Mouse (Mus musculus) embryonic facial prominence, embryonic 11.5 days (tissue): ENCODE results near the gene Ddit4. TPM values are rescaled to one million over a fixed set of nuclear protein-coding genes. Genes with fewer than 3 reads are reported as not detected.

Experiments
- ATAC-seq: fragments of 200-750 bp; cut with Nextera tagmentation; replicated peaks from 2 replicates; pipeline ENCODE4 v1.8.0; 2017; ENCODE audit warnings: low read depth; ENCODE audit not compliant: insufficient number of reproducible peaks, low FRiP score, low TSS enrichment
- DNase-seq: peaks from one replicate; pipeline ENCODE4 v3.0.0-alpha.2; 2015; ENCODE audit warnings: low spot score
- H3K27ac ChIP-seq: fragments of 300-500 bp; sonication (generic); replicated peaks from 2 replicates; pipeline ENCODE4 v1.5.1; 2014; ENCODE audit warnings: mild to moderate bottlenecking, low read depth, low read length, control low read depth
- H3K27me3 ChIP-seq: fragments of 300-500 bp; sonication (generic); 2 replicates; pipeline ENCODE4 v1.6.1; 2014; ENCODE audit warnings: mild to moderate bottlenecking, low read length, moderate library complexity, mixed read lengths; ENCODE audit not compliant: control insufficient read depth, insufficient read depth
- H3K36me3 ChIP-seq: fragments of 300-500 bp; sonication (generic); replicated peaks from 2 replicates; pipeline ENCODE4 v1.6.1; 2014; ENCODE audit warnings: low read depth, mild to moderate bottlenecking, low read length, moderate library complexity, mixed read lengths; ENCODE audit not compliant: control insufficient read depth, insufficient read depth
- H3K4me1 ChIP-seq: fragments of 300-500 bp; sonication (generic); 2 replicates; pipeline ENCODE4 v1.6.1; 2014; ENCODE audit warnings: low read length, mixed read lengths; ENCODE audit not compliant: control insufficient read depth, insufficient read depth
- H3K4me2 ChIP-seq: fragments of 300-500 bp; sonication (generic); 2 replicates; pipeline ENCODE4 v1.6.1; 2014; ENCODE audit warnings: low read depth, mild to moderate bottlenecking, control low read depth, low read length, moderate library complexity
- H3K4me3 ChIP-seq: fragments of 300-500 bp; sonication (generic); 2 replicates; pipeline ENCODE4 v1.5.1; 2014; ENCODE audit warnings: low read depth, low read length, control low read depth
- H3K9ac ChIP-seq: fragments of 300-500 bp; sonication (generic); replicated peaks from 2 replicates; pipeline ENCODE4 v1.6.1; 2014; ENCODE audit warnings: mild to moderate bottlenecking, control low read depth, low read length
- H3K9me3 ChIP-seq: fragments of 300-500 bp; sonication (generic); replicated peaks from 2 replicates; pipeline ENCODE4 v1.6.1; 2016; ENCODE audit warnings: mild to moderate bottlenecking, low read length, inconsistent platforms, mixed read lengths; ENCODE audit not compliant: control insufficient read depth
- WGBS: fragments of 180-500 bp; shearing (Covaris S2); extraction: QIAGEN DNeasy Blood & Tissue Kit; methylation state at CpG from one replicate; pipeline ENCODE4 v1.1.7; 2014; 5-methylcytosine and 5-hydroxymethylcytosine counted together
- polyA plus RNA-seq: library from polyadenylated mRNA; unstranded; fragments of >200 nt; fragmentation: Nextera tagmentation; extraction: Ambion mirVana; gene quantifications from 2 replicates; pipeline ENCODE4 v1.2.1, GENCODE M21; 2014

Gene Ddit4
- polyA plus RNA-seq, 1 experiment from 2014 or later, result 6.3 TPM

DNA sequence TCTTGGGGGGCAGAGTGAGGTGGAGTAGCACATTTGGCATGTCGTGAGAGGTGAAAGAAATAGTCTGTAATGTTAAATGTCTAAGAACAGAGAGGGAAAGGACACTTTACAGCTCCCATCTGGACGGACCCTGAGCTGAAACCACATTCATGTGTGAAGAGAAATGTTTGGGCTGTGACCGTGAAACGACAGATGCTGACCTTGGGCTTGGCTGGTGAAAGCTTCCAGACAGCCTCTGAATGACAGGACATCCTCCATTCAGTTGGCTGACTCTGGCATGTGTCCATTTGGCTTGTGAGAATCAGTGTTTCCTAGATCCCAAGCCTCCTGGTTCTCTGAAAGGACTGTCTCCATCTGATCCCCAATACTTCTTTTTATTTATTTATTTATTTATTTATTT is 36.4 kb upstream of the Ddit4 start:
- Histone ChIP-seq H3K36me3 (peaks cover 9% of the 10 kb centered on the region), H3K9me3 (no peaks in the 10 kb centered on the region), H3K4me2 (no peak overlapping the region), H3K4me1 (no peaks in the 10 kb centered on the region), H3K9ac (no peak overlapping the region), H3K27me3 (no peaks in the 10 kb centered on the region; the same call in 1 of the 2 replicates), H3K4me3 (no peak overlapping the region), H3K27ac (no peak overlapping the region)
- ATAC-seq (no peak), DNase-seq (no peak)
- 83% methylated on average over 4 of the region's 4 CpGs for WGBS

- no peaks in the 10 kb centered on the region for H3K27me3 ChIP-seq
- no peak overlapping the region for H3K4me2 ChIP-seq
- no peaks in the 10 kb centered on the region for H3K36me3 ChIP-seq
- 89% methylated on average over 12 of the region's 12 CpGs for WGBS
- DNase-seq (no peak), ATAC-seq (no peak)
- H3K9me3 ChIP-seq, result no peaks in the 10 kb centered on the region
- H3K4me1 ChIP-seq, result no peaks in the 10 kb centered on the region
- H3K9ac ChIP-seq, result no peak overlapping the region
- H3K27ac ChIP-seq, result no peak overlapping the region
- H3K4me3 ChIP-seq, result no peak overlapping the region
Observed at GRCm38 (mm10) chr10:59982379-59982873, 30.8 kb upstream of the Ddit4 start.

GRCm38 (mm10) chr10:59981792-59982191 is 30.2 kb upstream of the Ddit4 start:
- Histone ChIP-seq H3K4me1 (no peaks in the 10 kb centered on the region), H3K36me3 (no peaks in the 10 kb centered on the region), H3K4me2 (no peak overlapping the region), H3K27ac (no peak overlapping the region), H3K9ac (no peak overlapping the region), H3K27me3 (no peaks in the 10 kb centered on the region), H3K4me3 (no peak overlapping the region), H3K9me3 (no peaks in the 10 kb centered on the region)
- DNase-seq, result no peak
- no peak for ATAC-seq
- 93% methylated on average over 9 of the region's 9 CpGs for WGBS

GRCm38 (mm10) chr10:59981336-59981735 is 29.7 kb upstream of the Ddit4 start:
- Histone ChIP-seq H3K9me3 (no peaks in the 10 kb centered on the region), H3K27ac (no peak overlapping the region), H3K4me2 (no peak overlapping the region), H3K9ac (no peak overlapping the region), H3K4me1 (no peaks in the 10 kb centered on the region), H3K4me3 (no peak overlapping the region), H3K27me3 (no peaks in the 10 kb centered on the region), H3K36me3 (no peaks in the 10 kb centered on the region)
- 70% methylated on average over 4 of the region's 4 CpGs for WGBS
- ATAC-seq (no peak), DNase-seq (no peak)

DNA sequence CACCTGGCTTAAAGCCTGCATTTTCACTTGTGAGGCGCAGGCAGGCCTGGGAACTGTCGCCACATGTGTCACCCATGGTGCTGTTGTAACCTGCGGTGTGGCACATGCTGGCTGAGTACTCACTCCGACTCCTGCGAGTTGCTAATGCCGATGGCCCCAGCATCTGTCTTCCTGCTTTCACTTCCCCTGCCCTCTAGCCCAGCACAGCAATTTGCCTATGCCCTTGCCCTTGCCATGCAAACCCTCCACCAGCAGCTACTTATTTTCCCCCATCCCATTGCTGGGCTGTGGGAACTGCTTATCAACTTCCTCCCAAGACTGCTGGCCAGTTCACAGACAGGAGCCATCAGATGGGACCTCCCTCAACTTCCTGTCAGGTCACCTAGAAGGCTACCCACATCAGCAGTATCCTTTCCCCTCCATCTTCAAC is 29.2 kb upstream of the Ddit4 start:
- 85% methylated on average over 6 of the region's 6 CpGs for WGBS
- ATAC-seq, result no peak
- no peak overlapping the region for H3K27ac ChIP-seq

GRCm38 (mm10) chr10:59978873-59979743 is 27.5 kb upstream of the Ddit4 start:
- H3K27me3 ChIP-seq, result no peaks in the 10 kb centered on the region
- no peak overlapping the region for H3K27ac ChIP-seq
- no peak overlapping the region for H3K4me3 ChIP-seq
- 60% methylated on average over 11 of the region's 11 CpGs for WGBS
- DNase-seq (no peak), ATAC-seq (no peak)
- no peaks in the 10 kb centered on the region for H3K9me3 ChIP-seq
- no peaks in the 10 kb centered on the region; the same call in 1 of the 2 replicates for H3K4me1 ChIP-seq
- H3K4me2 ChIP-seq, result no peak overlapping the region
- H3K9ac ChIP-seq, result no peak overlapping the region
- no peaks in the 10 kb centered on the region for H3K36me3 ChIP-seq

More for the DNA sequence above, 29.2 kb upstream of the Ddit4 start:
- H3K4me1 ChIP-seq, result no peaks in the 10 kb centered on the region
- H3K9ac ChIP-seq, result no peak overlapping the region
- H3K36me3 ChIP-seq, result no peaks in the 10 kb centered on the region
- no peak for DNase-seq
- no peak overlapping the region for H3K4me3 ChIP-seq
- H3K27me3 ChIP-seq, result no peaks in the 10 kb centered on the region
- no peak overlapping the region for H3K4me2 ChIP-seq
- H3K9me3 ChIP-seq, result no peaks in the 10 kb centered on the region

- DNase-seq (no peak), ATAC-seq (no peak)
- H3K9me3 ChIP-seq, result no peaks in the 10 kb centered on the region
- H3K4me1 ChIP-seq, result no peaks in the 10 kb centered on the region; the same call in 1 of the 2 replicates
- H3K4me2 ChIP-seq, result no peak overlapping the region
- H3K4me3 ChIP-seq, result no peak overlapping the region
- WGBS, result 71% methylated on average over 2 of the region's 2 CpGs
- no peaks in the 10 kb centered on the region for H3K36me3 ChIP-seq
- no peaks in the 10 kb centered on the region for H3K27me3 ChIP-seq
- no peak overlapping the region for H3K27ac ChIP-seq
- H3K9ac ChIP-seq, result no peak overlapping the region
Observed at GRCm38 (mm10) chr10:59978401-59978800, 26.8 kb upstream of the Ddit4 start.

- H3K4me1 ChIP-seq, result no peaks in the 10 kb centered on the region; the same call in 1 of the 2 replicates
- H3K4me3 ChIP-seq, result no peak overlapping the region
- DNase-seq (no peak), ATAC-seq (no peak)
- no peak overlapping the region for H3K9ac ChIP-seq
- 91% methylated on average over 5 of the region's 5 CpGs for WGBS
- H3K4me2 ChIP-seq, result no peak overlapping the region
- no peaks in the 10 kb centered on the region for H3K36me3 ChIP-seq
- H3K27ac ChIP-seq, result no peak overlapping the region
- H3K9me3 ChIP-seq, result no peaks in the 10 kb centered on the region
- no peaks in the 10 kb centered on the region for H3K27me3 ChIP-seq
Observed at GRCm38 (mm10) chr10:59977715-59978343, 26.2 kb upstream of the Ddit4 start.
